Mouse (Mus musculus) liver, adult 2 months (tissue): ENCODE measurements around the gene 5730596B20Rik. TPM values are rescaled to one million over a fixed set of nuclear protein-coding genes. Genes with fewer than 3 reads are reported as not detected.

Source experiments
- DNase-seq: peaks from one replicate; pipeline ENCODE4 v3.0.0-alpha.2; 2011; ENCODE audit warnings: low read depth, low spot score; ENCODE audit errors: extremely low read depth
- H3K27ac ChIP-seq: fragments of 200-500 bp; replicated peaks from 2 replicates; pipeline ENCODE4 v1.5.1; 2012; ENCODE audit warnings: low read depth, mild to moderate bottlenecking, control low read depth, inconsistent platforms, low read length; ENCODE audit not compliant: insufficient read depth
- H3K27me3 ChIP-seq: fragments of 200-500 bp; 2 replicates; pipeline ENCODE4 v1.6.1; 2012; ENCODE audit warnings: mild to moderate bottlenecking, moderate library complexity, low read length, inconsistent platforms; ENCODE audit not compliant: control insufficient read depth, insufficient read depth
- H3K36me3 ChIP-seq: fragments of 200-500 bp; 2 replicates; pipeline ENCODE4 v1.6.1; 2012; ENCODE audit warnings: low read length, inconsistent platforms; ENCODE audit not compliant: control insufficient read depth, insufficient read depth
- H3K4me1 ChIP-seq: fragments of 200-500 bp; 2 replicates; pipeline ENCODE4 v1.6.1; 2011; ENCODE audit warnings: low read length; ENCODE audit not compliant: control insufficient read depth, insufficient read depth
- H3K4me3 ChIP-seq: fragments of 200-500 bp; 2 replicates; pipeline ENCODE4 v1.5.1; 2011; ENCODE audit warnings: low read depth, mild to moderate bottlenecking, control low read depth, low read length, moderate library complexity; ENCODE audit not compliant: insufficient read depth
- H3K79me2 ChIP-seq: fragments of 200-500 bp; 2 replicates; pipeline ENCODE4 v1.6.1; 2012; ENCODE audit warnings: inconsistent platforms, mild to moderate bottlenecking, low read length, moderate library complexity; ENCODE audit not compliant: control insufficient read depth, insufficient read depth
- H3K9ac ChIP-seq: fragments of 200-500 bp; 2 replicates; pipeline ENCODE4 v1.6.1; 2012; ENCODE audit warnings: low read depth, mild to moderate bottlenecking, control low read depth, inconsistent platforms, low read length
- CTCF ChIP-seq: fragments of 200-500 bp; IDR thresholded peaks from 2 replicates; pipeline ENCODE4 v1.5.1; 2011; ENCODE audit warnings: low read depth, low read length, control low read depth
- POLR2A ChIP-seq: fragments of 200-500 bp; IDR thresholded peaks from 2 replicates; pipeline ENCODE4 v1.6.1; 2011; ENCODE audit warnings: low read length, control low read depth; ENCODE audit not compliant: insufficient read depth; ENCODE audit errors: extremely low read depth
- WGBS: fragments of 180-500 bp; shearing (Covaris S2); methylation state at CpG from one replicate; pipeline ENCODE4 v1.1.7; 2018; 5-methylcytosine and 5-hydroxymethylcytosine counted together
- polyA plus RNA-seq: library from polyadenylated mRNA; depleted of rRNA; stranded (reverse); fragments of >200 nt; gene quantifications from 2 replicates; pipeline ENCODE4 v1.2.3, GENCODE M21; 2012
- total RNA-seq: library from RNA; depleted of rRNA; stranded (reverse); fragments of >200 nt; gene quantifications from 2 replicates; pipeline ENCODE4 v1.2.3, GENCODE M21; 2014

The 5730596B20Rik gene
- total and polyA plus RNA-seq, 2 experiments: 0.02 to 0.09 TPM

DNA sequence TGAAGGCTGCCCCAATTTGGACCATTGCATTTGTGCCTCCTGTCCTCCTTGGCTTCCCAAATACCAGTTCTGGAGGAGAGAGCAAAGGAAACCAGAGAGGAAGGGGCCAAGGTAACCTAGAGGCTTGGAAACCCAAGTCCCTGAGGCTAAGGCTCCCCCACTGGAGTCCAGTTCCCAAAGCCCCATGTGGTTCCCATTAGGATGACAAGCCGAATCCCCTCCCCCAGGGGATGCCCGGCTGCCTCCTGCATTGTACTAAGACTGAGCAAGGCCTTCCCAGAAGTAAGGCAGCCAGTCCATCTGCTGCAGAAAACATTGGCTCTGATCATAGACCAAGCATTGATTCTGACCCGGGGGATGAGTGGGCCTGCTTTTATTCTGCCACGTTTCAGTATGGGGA lies 6.0 kb upstream of the 5730596B20Rik start:
- no peak overlapping the region for H3K9ac ChIP-seq
- no peaks in the 10 kb centered on the region for H3K36me3 ChIP-seq
- 14% methylated on average over 4 of the region's 4 CpGs for WGBS
- no peaks in the 10 kb centered on the region; the same call in 1 of the 2 replicates for H3K4me1 ChIP-seq
- no peak for TF ChIP-seq CTCF
- H3K79me2 ChIP-seq: no peaks in the 10 kb centered on the region
- DNase-seq: no peak
- peak overlapping the region; percentile 30; the same call in 1 of the 2 replicates for H3K27ac ChIP-seq
- no peak overlapping the region for H3K4me3 ChIP-seq
- H3K27me3 ChIP-seq: peaks cover 12% of the 10 kb centered on the region; the same call in 1 of the 2 replicates

DNA sequence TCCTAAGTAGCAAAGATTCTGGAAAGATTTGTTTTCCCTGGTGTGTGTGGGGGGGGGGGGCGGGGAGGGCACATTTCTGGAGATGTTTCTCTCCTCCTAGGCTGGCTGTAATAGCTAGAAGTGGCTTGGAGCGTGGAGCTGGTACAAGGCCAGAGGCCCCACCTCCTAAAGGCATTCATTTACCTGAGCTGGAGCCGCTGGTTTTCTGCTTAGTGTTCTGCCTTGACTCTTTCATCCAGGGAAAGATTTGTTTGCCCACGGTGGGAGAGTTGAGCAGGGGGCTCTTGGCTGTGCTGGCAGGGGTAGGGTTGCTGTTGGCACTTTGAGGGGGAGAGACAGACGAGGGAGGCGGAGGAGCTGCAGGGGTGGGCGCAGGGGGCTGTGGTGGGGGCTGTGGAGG lies 5.4 kb upstream of the 5730596B20Rik start:
- Histone ChIP-seq H3K9ac (no peak overlapping the region), H3K4me3 (no peak overlapping the region), H3K79me2 (no peaks in the 10 kb centered on the region), H3K27ac (no peak overlapping the region), H3K27me3 (peaks cover 12% of the 10 kb centered on the region; the same call in 1 of the 2 replicates), H3K36me3 (no peaks in the 10 kb centered on the region), H3K4me1 (no peaks in the 10 kb centered on the region; the same call in 1 of the 2 replicates)
- DNase-seq: no peak
- no peak for TF ChIP-seq POLR2A
- TF ChIP-seq CTCF: no peak
- 31% methylated on average over 7 of the region's 7 CpGs for WGBS

- H3K79me2 ChIP-seq: no peaks in the 10 kb centered on the region
- no peaks in the 10 kb centered on the region for H3K4me1 ChIP-seq
- peak overlapping the region; percentile 9 for H3K9ac ChIP-seq
- 9% methylated on average over 35 of the region's 35 CpGs for WGBS
- DNase-seq: no peak
- H3K4me3 ChIP-seq: peak overlapping the region; percentile 37; the same call in 1 of the 2 replicates
- peaks cover 11% of the 10 kb centered on the region; the same call in 1 of the 2 replicates for H3K27me3 ChIP-seq
- no peak for TF ChIP-seq POLR2A
- no peak for TF ChIP-seq CTCF
- H3K27ac ChIP-seq: no peak overlapping the region
- H3K36me3 ChIP-seq: no peaks in the 10 kb centered on the region
Measured at GRCm38 (mm10) chr6:52172501-52172900, 4.8 kb upstream of the 5730596B20Rik start.

GRCm38 (mm10) chr6:52173648-52174047 lies 3.6 kb upstream of the 5730596B20Rik start:
- Histone ChIP-seq H3K9ac (no peak overlapping the region), H3K79me2 (no peaks in the 10 kb centered on the region), H3K4me3 (no peak overlapping the region), H3K27ac (no peak overlapping the region), H3K27me3 (peaks cover 8% of the 10 kb centered on the region; the same call in 1 of the 2 replicates), H3K36me3 (no peaks in the 10 kb centered on the region), H3K4me1 (no peaks in the 10 kb centered on the region)
- 19% methylated on average over 4 of the region's 4 CpGs for WGBS
- no peak for TF ChIP-seq POLR2A
- no peak for TF ChIP-seq CTCF
- no peak for DNase-seq

- H3K79me2 ChIP-seq: no peaks in the 10 kb centered on the region
- no peaks in the 10 kb centered on the region for H3K36me3 ChIP-seq
- no peak for DNase-seq
- H3K4me1 ChIP-seq: no peaks in the 10 kb centered on the region
- H3K27ac ChIP-seq: peak overlapping the region; percentile 34; the same call in 1 of the 2 replicates
- peak overlapping the region; percentile 49 for H3K4me3 ChIP-seq
- peak overlapping the region; percentile 67 for H3K9ac ChIP-seq
- WGBS: 4% methylated on average over 41 of the region's 41 CpGs
- H3K27me3 ChIP-seq: peaks cover 8% of the 10 kb centered on the region; the same call in 1 of the 2 replicates
- no peak for TF ChIP-seq POLR2A
- TF ChIP-seq CTCF: no peak
Measured at GRCm38 (mm10) chr6:52174968-52175751, 2.1 kb upstream of the 5730596B20Rik start.

GRCm38 (mm10) chr6:52175864-52176263 lies 1.4 kb upstream of the 5730596B20Rik start:
- Histone ChIP-seq H3K9ac (no peak overlapping the region; the same call in 1 of the 2 replicates), H3K36me3 (no peaks in the 10 kb centered on the region), H3K4me3 (peak overlapping the region; percentile 45), H3K4me1 (no peaks in the 10 kb centered on the region), H3K27me3 (peaks cover 8% of the 10 kb centered on the region; the same call in 1 of the 2 replicates), H3K27ac (peak overlapping the region; percentile 53), H3K79me2 (no peaks in the 10 kb centered on the region)
- no peak for DNase-seq
- 6% methylated on average over 25 of the region's 35 CpGs for WGBS
- TF ChIP-seq POLR2A (no peak), CTCF (no peak)
